Mouse (Mus musculus): ENCODE data around the gene Pacrg. TPM values are rescaled to one million over a fixed set of nuclear protein-coding genes. Genes with fewer than 3 reads are reported as not detected.

Pacrg gene
- polyA plus RNA-seq, 1 experiment from 2014 or later: 6.4 TPM

- H3K27me3 ChIP-seq (ENCODE audit: control insufficient read depth, insufficient read depth, low read length): no peaks in the 10 kb centered on the region
- DNase-seq (ENCODE audit: low spot score) (no peak), ATAC-seq (ENCODE audit: insufficient read depth, low FRiP score, low TSS enrichment) (no peak)
- no peak overlapping the region for H3K4me2 ChIP-seq (ENCODE audit: low read depth)
- no peaks in the 10 kb centered on the region for H3K9me3 ChIP-seq (ENCODE audit: control insufficient read depth, low read length)
- no peak overlapping the region for H3K27ac ChIP-seq (ENCODE audit: low read depth, low read length)
- no peak overlapping the region for H3K4me3 ChIP-seq (ENCODE audit: low read depth, low read length)
- 84% methylated on average over 5 of the region's 5 CpGs for WGBS
- H3K4me1 ChIP-seq (ENCODE audit: control insufficient read depth, insufficient read depth, low read length): no peaks in the 10 kb centered on the region
- H3K36me3 ChIP-seq (ENCODE audit: control insufficient read depth, insufficient read depth, low read length): no peaks in the 10 kb centered on the region
- H3K9ac ChIP-seq (ENCODE audit: low read length): no peak overlapping the region
Measured at GRCm38 (mm10) chr17:10425311-10425710, 414.8 kb downstream of the Pacrg start.

GRCm38 (mm10) chr17:10417558-10418253 lies 422.4 kb downstream of the Pacrg start:
- H3K4me1 ChIP-seq (ENCODE audit: control insufficient read depth, insufficient read depth, low read length): no peaks in the 10 kb centered on the region
- no peak overlapping the region for H3K9ac ChIP-seq (ENCODE audit: low read length)
- H3K9me3 ChIP-seq (ENCODE audit: control insufficient read depth, low read length): no peaks in the 10 kb centered on the region
- WGBS: 72% methylated on average over 7 of the region's 7 CpGs
- H3K4me2 ChIP-seq (ENCODE audit: low read depth): no peak overlapping the region
- H3K27me3 ChIP-seq (ENCODE audit: control insufficient read depth, insufficient read depth, low read length): no peaks in the 10 kb centered on the region
- no peak for DNase-seq (ENCODE audit: low spot score)
- H3K4me3 ChIP-seq (ENCODE audit: low read depth, low read length): no peak overlapping the region
- no peaks in the 10 kb centered on the region for H3K36me3 ChIP-seq (ENCODE audit: control insufficient read depth, insufficient read depth, low read length)
- no peak for ATAC-seq (ENCODE audit: insufficient read depth, low FRiP score, low TSS enrichment)
- no peak overlapping the region for H3K27ac ChIP-seq (ENCODE audit: low read depth, low read length)

- no peak for ATAC-seq (ENCODE audit: insufficient read depth, low FRiP score, low TSS enrichment)
- H3K9me3 ChIP-seq (ENCODE audit: control insufficient read depth, low read length): no peaks in the 10 kb centered on the region
- H3K4me1 ChIP-seq (ENCODE audit: control insufficient read depth, insufficient read depth, low read length): no peaks in the 10 kb centered on the region
- DNase-seq (ENCODE audit: low spot score): no peak
- no peaks in the 10 kb centered on the region for H3K36me3 ChIP-seq (ENCODE audit: control insufficient read depth, insufficient read depth, low read length)
- no peaks in the 10 kb centered on the region for H3K27me3 ChIP-seq (ENCODE audit: control insufficient read depth, insufficient read depth, low read length)
- H3K4me3 ChIP-seq (ENCODE audit: low read depth, low read length): no peak overlapping the region
- no peak overlapping the region for H3K9ac ChIP-seq (ENCODE audit: low read length)
- no peak overlapping the region for H3K4me2 ChIP-seq (ENCODE audit: low read depth)
- no peak overlapping the region for H3K27ac ChIP-seq (ENCODE audit: low read depth, low read length)
- WGBS: 45% methylated on average over 4 of the region's 4 CpGs
Measured at GRCm38 (mm10) chr17:10416995-10417394, 423.1 kb downstream of the Pacrg start.

GRCm38 (mm10) chr17:10416101-10416500 lies 424.0 kb downstream of the Pacrg start:
- H3K4me3 ChIP-seq (ENCODE audit: low read depth, low read length): no peak overlapping the region
- no peak for DNase-seq (ENCODE audit: low spot score)

GRCm38 (mm10) chr17:10414383-10414782 lies 425.7 kb downstream of the Pacrg start:
- H3K36me3 ChIP-seq (ENCODE audit: control insufficient read depth, insufficient read depth, low read length): no peaks in the 10 kb centered on the region
- 85% methylated on average over 4 of the region's 4 CpGs for WGBS
- H3K4me1 ChIP-seq (ENCODE audit: control insufficient read depth, insufficient read depth, low read length): no peaks in the 10 kb centered on the region
- no peaks in the 10 kb centered on the region for H3K9me3 ChIP-seq (ENCODE audit: control insufficient read depth, low read length)
- no peak overlapping the region for H3K27ac ChIP-seq (ENCODE audit: low read depth, low read length)
- H3K4me3 ChIP-seq (ENCODE audit: low read depth, low read length): no peak overlapping the region
- ATAC-seq (ENCODE audit: insufficient read depth, low FRiP score, low TSS enrichment) (no peak), DNase-seq (ENCODE audit: low spot score) (no peak)
- no peak overlapping the region for H3K9ac ChIP-seq (ENCODE audit: low read length)
- no peak overlapping the region for H3K4me2 ChIP-seq (ENCODE audit: low read depth)
- H3K27me3 ChIP-seq (ENCODE audit: control insufficient read depth, insufficient read depth, low read length): no peaks in the 10 kb centered on the region

More at GRCm38 (mm10) chr17:10416101-10416500, 424.0 kb downstream of the Pacrg start:
- no peak overlapping the region for H3K27ac ChIP-seq (ENCODE audit: low read depth, low read length)
- H3K4me1 ChIP-seq (ENCODE audit: control insufficient read depth, insufficient read depth, low read length): no peaks in the 10 kb centered on the region
- no peaks in the 10 kb centered on the region for H3K9me3 ChIP-seq (ENCODE audit: control insufficient read depth, low read length)
- no peak overlapping the region for H3K4me2 ChIP-seq (ENCODE audit: low read depth)
- WGBS: 84% methylated on average over 4 of the region's 4 CpGs
- no peaks in the 10 kb centered on the region for H3K36me3 ChIP-seq (ENCODE audit: control insufficient read depth, insufficient read depth, low read length)
- ATAC-seq (ENCODE audit: insufficient read depth, low FRiP score, low TSS enrichment): no peak
- no peak overlapping the region for H3K9ac ChIP-seq (ENCODE audit: low read length)
- H3K27me3 ChIP-seq (ENCODE audit: control insufficient read depth, insufficient read depth, low read length): no peaks in the 10 kb centered on the region

GRCm38 (mm10) chr17:10413870-10414269 lies 426.2 kb downstream of the Pacrg start:
- 95% methylated on average over 9 of the region's 9 CpGs for WGBS

GRCm38 (mm10) chr17:10410597-10411476 lies 429.3 kb downstream of the Pacrg start:
- WGBS: 71% methylated on average over 8 of the region's 8 CpGs
- H3K4me2 ChIP-seq (ENCODE audit: low read depth): no peak overlapping the region
- no peak for ATAC-seq (ENCODE audit: insufficient read depth, low FRiP score, low TSS enrichment)

More at GRCm38 (mm10) chr17:10413870-10414269, 426.2 kb downstream of the Pacrg start:
- no peak overlapping the region for H3K4me2 ChIP-seq (ENCODE audit: low read depth)
- no peak overlapping the region for H3K27ac ChIP-seq (ENCODE audit: low read depth, low read length)
- ATAC-seq (ENCODE audit: insufficient read depth, low FRiP score, low TSS enrichment) (no peak), DNase-seq (ENCODE audit: low spot score) (no peak)
- no peaks in the 10 kb centered on the region for H3K27me3 ChIP-seq (ENCODE audit: control insufficient read depth, insufficient read depth, low read length)
- no peak overlapping the region for H3K9ac ChIP-seq (ENCODE audit: low read length)
- H3K4me3 ChIP-seq (ENCODE audit: low read depth, low read length): no peak overlapping the region
- H3K9me3 ChIP-seq (ENCODE audit: control insufficient read depth, low read length): no peaks in the 10 kb centered on the region
- no peaks in the 10 kb centered on the region for H3K4me1 ChIP-seq (ENCODE audit: control insufficient read depth, insufficient read depth, low read length)
- no peaks in the 10 kb centered on the region for H3K36me3 ChIP-seq (ENCODE audit: control insufficient read depth, insufficient read depth, low read length)

GRCm38 (mm10) chr17:10408681-10409081 lies 431.4 kb downstream of the Pacrg start:
- H3K4me3 ChIP-seq (ENCODE audit: low read depth, low read length): no peak overlapping the region
- H3K9ac ChIP-seq (ENCODE audit: low read length): no peak overlapping the region
- H3K36me3 ChIP-seq (ENCODE audit: control insufficient read depth, insufficient read depth, low read length): no peaks in the 10 kb centered on the region
- H3K4me1 ChIP-seq (ENCODE audit: control insufficient read depth, insufficient read depth, low read length): peaks cover 6% of the 10 kb centered on the region
- no peaks in the 10 kb centered on the region for H3K9me3 ChIP-seq (ENCODE audit: control insufficient read depth, low read length)
- no peaks in the 10 kb centered on the region for H3K27me3 ChIP-seq (ENCODE audit: control insufficient read depth, insufficient read depth, low read length)
- H3K27ac ChIP-seq (ENCODE audit: low read depth, low read length): no peak overlapping the region
- ATAC-seq (ENCODE audit: insufficient read depth, low FRiP score, low TSS enrichment): no peak
- no peak for DNase-seq (ENCODE audit: low spot score)
- 47% methylated on average over 4 of the region's 4 CpGs for WGBS
- H3K4me2 ChIP-seq (ENCODE audit: low read depth): no peak overlapping the region

More at GRCm38 (mm10) chr17:10410597-10411476, 429.3 kb downstream of the Pacrg start:
- no peak overlapping the region for H3K9ac ChIP-seq (ENCODE audit: low read length)
- no peaks in the 10 kb centered on the region for H3K36me3 ChIP-seq (ENCODE audit: control insufficient read depth, insufficient read depth, low read length)
- no peak overlapping the region for H3K27ac ChIP-seq (ENCODE audit: low read depth, low read length)
- no peak overlapping the region for H3K4me3 ChIP-seq (ENCODE audit: low read depth, low read length)
- no peaks in the 10 kb centered on the region for H3K27me3 ChIP-seq (ENCODE audit: control insufficient read depth, insufficient read depth, low read length)
- no peaks in the 10 kb centered on the region for H3K9me3 ChIP-seq (ENCODE audit: control insufficient read depth, low read length)
- H3K4me1 ChIP-seq (ENCODE audit: control insufficient read depth, insufficient read depth, low read length): peaks cover 6% of the 10 kb centered on the region
- no peak for DNase-seq (ENCODE audit: low spot score)

Data from neural tube, embryonic 11.5 days (tissue).